Mouse (Mus musculus) fibroblast of lung, adult 2 months (primary cell): ENCODE results near the gene Colgalt2.
"Not testable (repeated sequence)": the region's sequence is repeated elsewhere in the genome, so short reads cannot be mapped to it uniquely, and the experiment has no call there.

Source experiments
- DNase-seq: peaks from one replicate; pipeline ENCODE4 v3.0.0-alpha.2; 2011; ENCODE audit warnings: low read depth

The Colgalt2 gene

DNA sequence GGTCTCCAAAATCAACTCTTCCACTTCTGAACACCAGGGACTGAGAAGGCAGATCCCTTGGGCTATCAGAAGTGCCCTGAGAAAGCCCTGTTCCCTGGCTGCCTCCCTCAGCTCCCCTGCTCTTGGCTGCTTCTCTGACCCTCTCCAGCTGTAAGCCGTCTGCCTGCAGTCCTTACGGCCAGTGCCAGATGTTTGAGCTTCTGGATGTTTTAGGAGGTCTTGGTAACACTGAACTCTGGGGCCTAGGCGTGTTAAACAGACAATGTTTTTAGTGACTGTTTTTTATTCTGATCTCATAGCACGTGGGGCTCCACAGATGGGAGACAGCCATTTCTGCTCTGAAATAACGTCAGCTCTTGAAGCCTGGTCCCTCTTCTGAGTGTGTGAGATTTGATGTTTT lies 18.0 kb downstream of the Colgalt2 start:
- DNase-seq: no peak

DNA sequence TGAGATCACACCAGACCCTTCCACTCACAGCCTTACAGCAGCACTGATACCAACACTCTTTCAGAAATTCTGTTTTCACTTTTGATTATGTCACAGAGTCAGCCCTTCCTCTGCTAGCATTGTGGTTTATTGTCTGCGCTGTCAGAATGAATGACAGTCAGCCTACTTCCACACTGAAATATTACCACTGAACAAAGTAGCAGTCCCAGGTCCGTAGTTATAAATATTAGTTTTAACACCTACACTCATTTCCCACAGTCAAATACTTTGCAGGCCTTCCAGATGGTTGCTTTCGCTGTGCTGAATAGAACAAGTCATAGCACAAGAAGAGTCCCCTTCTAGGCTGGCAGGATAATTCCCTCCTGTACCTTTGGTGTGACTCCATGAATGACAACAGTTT lies 22.7 kb downstream of the Colgalt2 start:
- DNase-seq: no peak

GRCm38 (mm10) chr1:152423052-152423451 lies 23.4 kb downstream of the Colgalt2 start:
- DNase-seq: no peak

- no peak for DNase-seq
Measured at GRCm38 (mm10) chr1:152427912-152428581, 28.4 kb downstream of the Colgalt2 start.

DNA sequence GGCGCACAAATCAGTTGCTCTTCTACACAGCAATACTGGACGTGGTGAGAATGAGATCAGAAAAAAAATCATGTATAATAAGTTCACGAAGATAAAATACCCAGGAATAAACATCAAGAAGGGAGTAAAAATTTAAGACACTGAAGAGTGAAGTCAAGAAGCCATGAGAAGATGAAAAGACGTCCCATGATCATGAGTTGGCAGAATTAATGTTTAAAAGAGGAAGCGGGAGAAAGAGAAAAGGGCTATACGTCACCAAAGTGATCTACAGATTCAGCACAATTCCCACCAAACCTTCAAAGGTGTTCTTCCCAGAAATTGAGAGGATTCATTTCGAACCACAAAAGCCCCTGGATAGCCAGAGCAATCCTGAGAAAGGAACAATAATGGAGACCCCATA lies 30.2 kb downstream of the Colgalt2 start:
- DNase-seq: no peak

DNA sequence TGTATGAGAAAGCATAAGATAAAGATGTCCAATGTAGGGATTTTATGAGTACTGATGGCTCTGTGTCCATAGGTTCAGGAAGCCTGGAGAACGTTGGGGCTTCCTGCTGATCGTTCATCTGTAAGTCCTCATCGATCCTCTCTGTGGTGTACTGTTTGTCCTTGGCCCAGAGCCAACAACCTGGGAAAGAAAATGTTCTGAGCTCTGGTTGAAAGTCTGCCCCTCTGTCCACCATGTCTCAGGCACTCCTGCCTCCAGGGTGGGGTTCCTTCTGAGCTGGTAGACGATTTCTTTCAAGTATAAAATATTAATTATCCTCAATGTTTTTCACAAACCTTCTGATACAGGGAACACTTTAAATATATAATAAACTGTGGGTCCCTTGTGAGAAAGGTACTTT lies 34.5 kb downstream of the Colgalt2 start:
- DNase-seq: no peak

GRCm38 (mm10) chr1:152437518-152437917 lies 37.9 kb downstream of the Colgalt2 start:
- DNase-seq: not testable (repeated sequence)

DNA sequence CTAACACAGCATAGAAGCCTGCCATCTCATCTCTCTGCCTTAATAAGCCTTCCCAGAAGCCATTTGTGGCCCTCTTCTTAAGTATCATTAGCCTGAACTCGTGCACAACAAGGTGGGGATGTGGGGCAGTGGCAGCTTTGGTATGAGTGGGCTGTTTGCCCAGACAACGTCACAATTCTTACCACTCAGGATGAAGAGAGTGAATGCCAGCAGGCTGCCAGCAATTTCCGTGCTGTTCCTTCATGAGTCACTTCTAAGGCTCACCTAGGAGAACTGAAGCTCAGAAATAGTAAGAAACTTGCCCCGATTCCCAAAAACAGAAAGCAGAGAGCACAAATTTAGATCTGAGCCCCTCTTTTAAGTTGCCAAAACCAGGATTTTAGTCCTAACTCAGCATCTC lies 39.8 kb downstream of the Colgalt2 start:
- DNase-seq: peak; percentile 53

GRCm38 (mm10) chr1:152439874-152440273 lies 40.2 kb downstream of the Colgalt2 start:
- peak; percentile 33 for DNase-seq

DNA sequence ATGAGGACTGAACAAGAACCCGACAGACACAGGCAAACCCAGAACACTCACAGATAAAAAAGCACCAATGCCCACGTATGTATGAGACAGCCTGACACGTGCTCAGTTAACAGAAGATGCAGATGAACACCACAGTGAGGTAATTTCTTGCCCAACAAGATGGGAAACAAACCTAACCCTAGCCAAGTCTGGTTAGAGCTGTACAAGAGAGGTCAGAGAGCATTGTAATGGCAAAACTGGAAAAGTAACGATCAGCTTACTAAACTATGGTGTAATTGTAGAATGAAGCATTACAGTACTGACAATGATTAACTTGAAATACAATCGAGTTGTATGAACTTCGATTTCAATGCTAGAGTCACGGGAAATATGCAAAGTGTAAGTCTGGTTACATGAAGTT lies 45.0 kb downstream of the Colgalt2 start:
- no peak for DNase-seq

- DNase-seq: no peak
Measured at GRCm38 (mm10) chr1:152445925-152446324, 46.3 kb downstream of the Colgalt2 start.

GRCm38 (mm10) chr1:152454536-152454935 lies 54.9 kb downstream of the Colgalt2 start:
- DNase-seq: no peak

- no peak for DNase-seq
Measured at GRCm38 (mm10) chr1:152455275-152456243, 55.9 kb downstream of the Colgalt2 start.

- no peak for DNase-seq
Measured at GRCm38 (mm10) chr1:152456266-152456665, 56.6 kb downstream of the Colgalt2 start.

DNA sequence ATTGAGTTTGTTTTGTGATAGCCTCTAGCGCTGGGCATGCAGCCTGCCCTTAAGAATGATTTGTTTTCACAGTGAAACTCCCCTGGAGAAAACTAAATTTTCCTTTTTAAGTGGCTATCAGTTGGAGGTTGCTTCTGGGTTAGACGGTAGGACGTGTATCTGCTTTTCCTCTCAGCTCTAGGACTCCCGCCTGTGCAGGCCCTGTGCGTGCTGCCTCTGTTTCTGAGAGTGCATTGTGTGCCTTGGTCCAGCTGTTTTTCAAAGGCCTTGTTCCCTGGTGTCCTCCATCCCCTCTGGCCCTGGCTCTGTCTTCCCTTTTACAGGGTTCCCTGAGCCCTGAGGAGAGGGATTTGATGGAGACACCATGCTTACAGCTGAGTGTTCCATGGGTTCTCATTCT lies 58.0 kb downstream of the Colgalt2 start:
- no peak for DNase-seq

- DNase-seq: no peak
Measured at GRCm38 (mm10) chr1:152458996-152459395, 59.4 kb downstream of the Colgalt2 start.

- DNase-seq: no peak
Measured at GRCm38 (mm10) chr1:152460931-152461330, 61.3 kb downstream of the Colgalt2 start.

- no peak for DNase-seq
Measured at GRCm38 (mm10) chr1:152461814-152462213, 62.2 kb downstream of the Colgalt2 start.

DNA sequence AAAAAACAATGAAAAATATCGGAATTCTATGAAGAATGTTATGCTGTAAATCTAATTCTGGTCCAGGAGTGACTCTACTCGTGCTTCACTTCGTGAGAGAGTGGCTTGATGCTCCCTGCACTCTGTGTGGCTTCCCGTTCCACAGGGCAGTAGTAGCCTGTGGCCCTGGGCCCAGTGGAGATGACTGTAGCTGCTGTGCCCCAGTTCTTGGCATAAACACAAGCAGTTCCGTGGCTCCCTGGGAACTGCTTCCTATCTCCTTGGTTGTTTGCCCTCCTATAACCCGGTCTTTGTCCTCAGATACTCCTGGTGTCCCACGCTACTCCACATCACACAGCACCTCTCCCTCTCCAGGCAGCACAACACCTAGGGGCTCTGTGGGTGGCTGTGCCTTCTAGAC lies 62.7 kb downstream of the Colgalt2 start:
- DNase-seq: no peak

GRCm38 (mm10) chr1:152466280-152466679 lies 66.7 kb downstream of the Colgalt2 start:
- no peak for DNase-seq

DNA sequence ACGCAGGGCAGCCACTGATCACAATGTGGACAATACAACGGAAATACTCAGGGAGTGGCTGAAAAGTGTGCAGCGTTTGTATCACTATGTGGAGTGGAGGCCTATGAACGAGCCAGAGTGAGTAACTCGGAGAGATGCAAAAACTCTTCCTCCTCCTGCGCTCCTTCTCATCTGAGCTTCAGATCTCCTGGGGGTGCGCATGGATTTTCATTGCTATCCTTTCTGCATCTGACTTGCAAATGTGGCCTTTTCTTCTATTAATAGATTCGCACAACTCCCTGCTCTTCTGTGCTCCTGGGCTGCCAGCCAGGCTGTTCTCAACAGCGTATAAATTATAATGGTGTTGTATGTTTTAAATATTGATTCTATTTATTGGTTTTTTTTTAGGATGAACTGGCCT lies 68.8 kb downstream of the Colgalt2 start:
- DNase-seq: no peak

DNA sequence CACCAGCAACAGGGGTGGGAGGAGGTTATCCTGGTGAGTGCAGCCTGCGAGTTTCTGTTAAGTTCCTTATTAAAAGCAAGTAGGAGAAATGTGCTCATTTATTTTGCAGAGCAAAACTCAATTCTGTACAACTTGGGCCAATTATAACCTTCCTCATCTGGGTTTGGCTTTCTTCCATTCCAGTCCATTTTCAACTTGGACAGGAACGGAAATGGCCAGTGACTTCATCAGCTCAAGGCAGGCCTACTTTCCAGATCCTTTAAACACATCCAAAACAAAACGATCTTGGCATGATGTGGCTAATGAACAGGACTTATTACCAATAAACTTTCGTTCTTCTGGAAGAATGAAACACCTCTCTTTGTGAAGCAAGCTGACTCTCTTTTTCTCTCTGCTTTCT lies 76.5 kb downstream of the Colgalt2 start:
- no peak for DNase-seq

- DNase-seq: no peak
Measured at GRCm38 (mm10) chr1:152490842-152491241, 91.2 kb downstream of the Colgalt2 start.
